Mouse (Mus musculus): ENCODE measurements at regions not wholly inside any gene's neighbourhood (a gene's known extent, or its start where the extent isn't known, plus 50 kb on each side); places are given as distances from the start of the nearest gene placed in this dataset.

- H3K36me3 ChIP-seq, result no peaks in the 10 kb centered on the region
- no peaks in the 10 kb centered on the region for H3K9me3 ChIP-seq
- no peak overlapping the region for H3K9ac ChIP-seq
- H3K4me3 ChIP-seq, result no peak overlapping the region
- no peaks in the 10 kb centered on the region for H3K27me3 ChIP-seq
- no peak overlapping the region for H3K27ac ChIP-seq (replicated peaks)
- no peak overlapping the region for H3K4me2 ChIP-seq
- no peak for ATAC-seq (ENCODE audit: low read depth)
- 90% methylated on average over 3 of the region's 3 CpGs for WGBS
- no peaks in the 10 kb centered on the region for H3K4me1 ChIP-seq (replicated peaks)
These were observed 54.3 kb upstream of the Bcl6 start for GRCm38 (mm10) chr16:24042977-24043376.

GRCm38 (mm10) chr16:24042216-24042615, 53.6 kb upstream of the Bcl6 start:
- H3K4me2 ChIP-seq, result no peak overlapping the region
- no peak for ATAC-seq (ENCODE audit: low read depth)

GRCm38 (mm10) chr16:24041403-24041802, 52.8 kb upstream of the Bcl6 start:
- no peak for ATAC-seq (ENCODE audit: low read depth)
- 91% methylated on average over 2 of the region's 2 CpGs for WGBS
- no peak overlapping the region for H3K9ac ChIP-seq

More at GRCm38 (mm10) chr16:24042216-24042615, 53.6 kb upstream of the Bcl6 start:
- H3K4me3 ChIP-seq, result no peak overlapping the region
- 98% methylated on average over 2 of the region's 2 CpGs for WGBS
- no peaks in the 10 kb centered on the region for H3K9me3 ChIP-seq
- no peak overlapping the region for H3K27ac ChIP-seq (replicated peaks)
- no peaks in the 10 kb centered on the region for H3K4me1 ChIP-seq (replicated peaks)
- H3K27me3 ChIP-seq, result no peaks in the 10 kb centered on the region
- no peaks in the 10 kb centered on the region for H3K36me3 ChIP-seq
- H3K9ac ChIP-seq, result no peak overlapping the region

DNA sequence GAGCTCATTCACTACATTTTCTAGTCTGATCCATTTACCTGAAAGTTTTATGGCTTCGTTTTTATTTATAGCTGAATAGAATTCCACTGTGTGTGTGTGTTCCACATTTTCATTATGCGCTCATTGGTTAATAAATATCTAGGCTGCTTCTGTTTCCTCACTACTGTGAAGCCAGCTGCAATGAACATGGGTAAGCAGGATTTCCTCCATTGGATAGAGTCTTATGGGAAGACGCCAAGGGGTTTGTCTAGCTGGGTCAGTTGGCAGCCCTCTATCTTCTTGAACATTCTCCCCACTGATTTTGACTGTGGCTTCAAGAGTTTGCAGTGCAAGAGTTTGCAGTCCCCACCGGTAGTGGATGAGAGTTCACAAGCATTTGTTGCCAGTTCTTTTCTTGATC, 51.1 kb upstream of the Bcl6 start:
- H3K27me3 ChIP-seq, result no peaks in the 10 kb centered on the region
- no peak overlapping the region for H3K4me3 ChIP-seq
- no peaks in the 10 kb centered on the region for H3K36me3 ChIP-seq
- no peaks in the 10 kb centered on the region for H3K4me1 ChIP-seq (replicated peaks)
- WGBS, result 88% methylated on average over 4 of the region's 4 CpGs
- H3K9me3 ChIP-seq, result no peaks in the 10 kb centered on the region
- no peak overlapping the region for H3K4me2 ChIP-seq
- H3K27ac ChIP-seq (replicated peaks), result no peak overlapping the region
- ATAC-seq (ENCODE audit: low read depth), result no peak
- H3K9ac ChIP-seq, result no peak overlapping the region

More at GRCm38 (mm10) chr16:24041403-24041802, 52.8 kb upstream of the Bcl6 start:
- Histone ChIP-seq H3K27ac (replicated peaks) (no peak overlapping the region), H3K9me3 (no peaks in the 10 kb centered on the region), H3K4me1 (replicated peaks) (no peaks in the 10 kb centered on the region), H3K4me3 (no peak overlapping the region), H3K4me2 (no peak overlapping the region), H3K27me3 (no peaks in the 10 kb centered on the region), H3K36me3 (no peaks in the 10 kb centered on the region)
